Mouse (Mus musculus): ENCODE data around the gene Paip2b. TPM values are rescaled to one million over a fixed set of nuclear protein-coding genes. Genes with fewer than 3 reads are reported as not detected.
"Not testable (repeated sequence)": the region's sequence is repeated elsewhere in the genome, so short reads cannot be mapped to it uniquely, and the experiment has no call there.

Gene Paip2b
- 10 to 100 TPM; 32.5 to 36.2 TPM for total RNA-seq (2021)
- long read RNA-seq, experiment 1, partial matches to known transcripts, result 2 of 6 reads
- long read RNA-seq, experiment 1, other reads (novel, unspliced or antisense), result 3 of 6 reads
- long read RNA-seq, experiment 2, transcript Paip2b-201 (5 exons, 3,982 nt), result major isoform, 6 of 13 reads
- long read RNA-seq, experiment 2, partial matches to known transcripts, result 1 of 13 reads
- long read RNA-seq, experiment 2, other reads (novel, unspliced or antisense), result 6 of 13 reads

GRCm38 (mm10) chr6:83831606-83832123 is at the start of gene Paip2b:
Gene Paip2b, minus strand, starts transcription at chr6:83831741.
- DNase-seq (ENCODE audit: low spot score in 2 of 2), result peak; percentile 93 to 94

DNA sequence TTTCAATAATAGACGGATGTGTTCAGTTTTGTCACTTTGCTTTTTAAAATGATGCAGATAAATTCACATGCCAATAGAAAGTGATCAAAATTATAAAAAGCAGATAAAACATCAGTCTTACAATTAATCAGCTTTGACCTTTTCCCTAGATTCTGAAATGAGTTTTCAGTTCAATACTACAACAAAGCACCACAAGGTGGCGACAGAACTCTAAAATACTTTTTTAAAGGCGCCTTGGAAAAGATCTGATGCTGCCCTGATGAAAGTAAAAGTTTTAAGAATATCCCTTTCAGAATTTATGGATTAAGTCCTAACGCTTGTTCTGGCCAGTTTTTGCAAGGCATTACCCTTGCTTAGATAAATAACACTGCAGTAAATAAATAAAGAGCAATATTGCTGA is 48.3 kb upstream of the Paip2b start:
- DNase-seq (ENCODE audit: low spot score in 2 of 2), result no peak

GRCm38 (mm10) chr6:83867598-83868585 is 36.4 kb upstream of the Paip2b start:
- DNase-seq (ENCODE audit: low spot score in 2 of 2), result peak; percentile 23 to 50

DNA sequence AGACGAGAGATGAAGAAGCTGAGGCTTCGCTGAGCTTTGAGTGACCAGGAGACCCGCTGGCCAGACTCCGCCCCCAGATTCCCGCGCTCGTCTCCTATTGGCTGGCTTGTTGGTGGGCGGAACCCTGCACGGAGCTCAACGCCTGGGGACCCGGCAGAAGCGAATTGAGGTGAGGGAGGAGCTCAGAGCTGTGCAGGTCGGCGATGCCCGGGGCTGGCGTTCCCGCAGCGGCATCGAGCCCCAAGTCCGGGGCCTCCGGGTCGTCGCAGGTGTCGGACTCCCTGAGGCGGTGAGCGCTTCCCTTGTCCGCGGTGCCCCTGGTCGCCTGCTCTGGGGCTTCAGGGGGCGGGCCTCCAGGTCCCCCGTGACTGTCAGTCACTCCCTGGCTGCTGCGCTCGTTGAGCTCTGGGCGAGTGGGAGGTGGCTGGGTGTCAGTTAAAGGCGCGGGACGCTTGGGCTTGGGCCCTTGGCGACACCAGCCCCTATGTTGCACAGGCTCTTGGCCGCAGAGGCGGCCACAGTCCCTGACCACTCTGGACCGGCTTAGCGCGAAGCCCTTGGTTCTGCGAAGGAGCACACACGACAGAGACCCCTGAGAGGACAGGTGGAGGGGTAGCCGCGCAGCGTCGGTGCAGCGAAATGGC is 35.5 kb upstream of the Paip2b start, which contains the start of gene Zfp638:
TSS of gene Zfp638 (plus strand) at position 156 of the 644 bp plus-strand sequence.
- peak; percentile 86 to 91 for DNase-seq (ENCODE audit: low spot score in 2 of 2)

DNA sequence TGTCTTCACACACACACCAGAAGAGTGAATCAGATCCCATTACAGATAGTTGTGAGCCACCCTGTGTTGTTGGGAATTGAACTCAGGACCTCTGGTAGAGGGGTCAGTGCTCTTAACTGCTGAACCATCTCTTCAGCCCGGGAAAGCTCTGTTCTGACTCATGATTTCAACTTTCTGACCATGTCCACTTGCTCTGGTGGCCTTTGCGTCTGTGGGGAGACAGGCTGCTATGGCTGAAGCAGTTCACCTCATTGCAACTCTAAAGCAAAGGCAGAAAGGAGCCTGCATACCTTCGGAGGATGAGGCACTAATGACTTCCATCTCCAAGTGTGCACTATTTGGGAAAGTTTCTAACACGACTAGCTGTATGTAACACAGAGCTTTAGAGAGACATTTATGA is 34.9 kb upstream of the Paip2b start:
- DNase-seq (ENCODE audit: low spot score in 2 of 2), result no peak

GRCm38 (mm10) chr6:83863538-83863937 is 32.0 kb upstream of the Paip2b start:
- DNase-seq (ENCODE audit: low spot score in 2 of 2), result no peak

DNA sequence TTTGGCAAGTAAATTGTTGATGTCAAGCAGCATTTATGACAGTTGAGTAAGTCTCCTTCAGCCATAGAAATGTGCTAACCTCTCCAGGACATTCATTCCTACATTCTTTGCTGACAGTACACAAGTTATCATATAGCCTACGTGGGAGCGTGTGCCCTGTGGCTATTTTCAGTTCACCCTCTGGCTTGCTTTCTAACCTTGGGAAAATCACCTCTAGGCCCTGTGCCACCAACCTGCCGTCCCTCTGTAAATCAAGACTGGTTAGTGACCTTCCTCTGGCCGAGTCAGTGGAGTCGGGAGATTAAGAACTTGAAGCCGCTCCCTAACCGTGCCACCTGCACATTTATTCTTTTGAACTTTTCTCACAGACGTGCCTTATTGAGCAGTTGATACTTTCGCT is 28.5 kb upstream of the Paip2b start:
- no peak for DNase-seq (ENCODE audit: low spot score in 2 of 2)

DNA sequence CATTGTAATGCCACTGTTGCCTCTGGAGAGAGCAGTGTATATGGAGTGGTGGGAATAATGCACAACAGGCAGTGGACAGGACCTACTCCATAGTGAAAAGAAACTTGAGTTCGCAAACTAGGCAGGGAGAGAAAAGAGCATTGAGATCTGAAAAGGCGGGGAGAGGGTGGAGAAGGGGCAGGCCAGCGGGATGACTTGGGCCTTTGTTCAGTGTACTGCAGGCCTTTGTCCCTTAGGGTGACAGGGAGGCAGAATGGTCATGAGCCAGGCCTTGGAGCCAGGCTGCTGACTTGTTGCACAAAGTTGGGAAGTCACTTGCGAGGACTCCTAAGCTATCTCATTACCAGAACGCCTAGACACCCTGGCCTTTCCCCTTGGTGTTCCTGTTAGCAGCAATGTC is 25.9 kb upstream of the Paip2b start:
- no peak for DNase-seq (ENCODE audit: low spot score in 2 of 2)

- no peak for DNase-seq (ENCODE audit: low spot score in 2 of 2)
Observed at GRCm38 (mm10) chr6:83849446-83849845, 17.9 kb upstream of the Paip2b start.

DNA sequence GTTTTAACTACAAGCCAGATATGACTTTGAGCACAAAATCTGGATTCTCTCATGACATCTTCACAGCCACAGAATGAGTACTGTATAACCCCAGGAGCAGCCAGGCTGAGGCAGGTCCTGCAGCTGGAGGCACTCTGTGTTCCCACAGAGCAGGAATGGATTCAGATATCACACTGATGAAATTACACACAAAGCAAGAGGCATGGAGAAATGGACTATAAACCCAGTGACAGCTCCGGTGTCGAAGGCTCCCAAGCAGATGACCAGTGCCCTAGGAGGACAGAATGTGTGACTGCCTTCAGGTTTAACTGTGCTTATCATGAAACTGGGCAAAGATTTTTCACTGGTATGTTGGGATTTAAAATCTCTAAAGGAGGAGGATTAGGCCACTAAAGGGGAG is 14.6 kb upstream of the Paip2b start:
- no peak for DNase-seq (ENCODE audit: low spot score in 2 of 2)

- DNase-seq (ENCODE audit: low spot score in 2 of 2), result no peak
Observed at GRCm38 (mm10) chr6:83844913-83845312, 13.4 kb upstream of the Paip2b start.

DNA sequence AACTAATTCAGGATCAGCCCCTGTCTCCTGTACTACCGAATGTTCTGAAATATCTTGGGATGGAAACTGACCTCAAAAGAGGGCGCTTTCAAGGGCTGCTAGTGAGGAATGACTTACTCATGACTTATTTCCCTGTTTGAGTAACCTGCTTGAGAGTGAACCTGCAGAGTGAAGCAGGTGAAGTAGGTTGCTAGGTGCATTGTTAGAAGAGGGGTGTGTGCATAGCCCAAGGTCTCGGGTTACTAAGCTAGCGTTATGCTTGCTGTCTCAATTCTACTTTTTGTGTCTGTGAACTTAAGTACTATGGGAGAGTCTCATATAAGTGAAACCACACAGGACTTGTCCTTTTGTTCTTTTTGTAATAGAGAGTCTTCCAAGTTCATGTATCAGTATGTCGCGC is 8.5 kb upstream of the Paip2b start:
- DNase-seq (ENCODE audit: low spot score in 2 of 2), result no peak

- DNase-seq (ENCODE audit: low spot score in 2 of 2), result no peak
Observed at GRCm38 (mm10) chr6:83838046-83838445, 6.5 kb upstream of the Paip2b start.

DNA sequence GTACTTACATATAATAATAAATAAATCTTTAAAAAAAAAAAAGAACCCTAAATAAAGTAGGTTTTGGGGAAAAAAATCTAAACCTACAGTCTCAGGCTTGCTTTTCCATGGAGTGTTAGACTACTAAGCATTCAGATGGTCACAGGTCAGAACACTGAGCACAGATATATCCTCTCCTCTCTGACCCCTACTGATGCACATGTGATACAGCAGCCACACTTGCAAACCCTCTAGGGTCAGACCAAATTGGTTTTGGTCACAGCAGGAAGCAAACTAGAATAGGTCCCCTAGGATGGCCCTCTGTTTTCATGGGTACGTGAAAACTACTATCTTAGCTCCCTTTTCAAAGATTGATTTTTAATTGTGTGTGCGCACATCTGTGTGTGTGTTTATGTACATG is 5.3 kb upstream of the Paip2b start:
- DNase-seq (ENCODE audit: low spot score in 2 of 2), result no peak

- not testable (repeated sequence) for DNase-seq (ENCODE audit: low spot score in 2 of 2)
Observed at GRCm38 (mm10) chr6:83832393-83832792, 852 bp upstream of the Paip2b start.

GRCm38 (mm10) chr6:83830941-83831605 is 468 bp downstream of the Paip2b start:
- DNase-seq (ENCODE audit: low spot score in 2 of 2), result no peak

GRCm38 (mm10) chr6:83821856-83822255 is 9.7 kb downstream of the Paip2b start:
- no peak for DNase-seq (ENCODE audit: low spot score in 2 of 2)

DNA sequence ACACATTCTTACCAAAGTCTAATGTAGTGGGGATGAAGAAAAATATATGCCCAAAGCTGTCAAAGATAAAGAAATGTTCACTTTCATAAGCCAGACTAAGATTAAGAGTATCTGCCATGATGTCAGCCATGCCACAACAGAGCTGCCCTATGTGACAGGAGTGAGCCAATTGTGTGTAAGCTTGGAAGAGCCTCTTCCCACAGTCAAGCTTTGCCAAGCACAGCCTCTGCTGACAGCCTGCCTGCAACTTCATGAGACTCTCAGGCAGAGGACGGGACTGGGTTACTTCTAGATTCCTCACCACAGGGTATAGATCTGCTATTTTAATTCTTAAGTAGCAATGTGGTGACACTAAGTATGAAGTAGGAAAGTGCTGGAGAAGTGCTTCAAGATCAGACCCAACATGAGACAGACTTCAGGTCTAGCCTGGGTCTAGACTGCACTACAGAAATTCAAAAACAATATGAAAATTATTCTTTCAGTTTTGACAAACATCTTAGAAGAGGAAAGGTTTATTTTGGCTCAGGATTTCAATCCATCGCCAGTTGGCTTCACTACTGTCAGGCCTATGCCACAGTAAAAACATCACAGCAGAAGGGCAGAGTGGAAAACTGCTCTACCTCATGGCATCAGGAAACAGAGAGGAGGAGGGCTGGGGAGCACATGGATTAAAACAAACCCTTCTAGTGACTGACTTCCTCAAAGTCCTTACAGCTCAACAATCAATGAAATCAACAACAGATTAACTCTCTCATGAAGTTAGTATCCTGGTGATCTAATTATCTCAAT is 10.6 kb downstream of the Paip2b start:
- DNase-seq (ENCODE audit: low spot score in 2 of 2), result no peak

GRCm38 (mm10) chr6:83818996-83819395 is 12.5 kb downstream of the Paip2b start:
- DNase-seq (ENCODE audit: low spot score in 2 of 2), result no peak

- no peak for DNase-seq (ENCODE audit: low spot score in 2 of 2)
Observed at GRCm38 (mm10) chr6:83815801-83816200, 15.7 kb downstream of the Paip2b start.
